Mouse (Mus musculus) spleen, postnatal 14 days (tissue): Measurements from ENCODE around the gene E2f4.

ENCODE experiments used
- DNase-seq, 2 experiments: peaks; one replicate each; pipeline ENCODE4 v3.0.0; 2021 to 2022; ENCODE audit warnings: low spot score in 2 of 2

The E2f4 gene

DNA sequence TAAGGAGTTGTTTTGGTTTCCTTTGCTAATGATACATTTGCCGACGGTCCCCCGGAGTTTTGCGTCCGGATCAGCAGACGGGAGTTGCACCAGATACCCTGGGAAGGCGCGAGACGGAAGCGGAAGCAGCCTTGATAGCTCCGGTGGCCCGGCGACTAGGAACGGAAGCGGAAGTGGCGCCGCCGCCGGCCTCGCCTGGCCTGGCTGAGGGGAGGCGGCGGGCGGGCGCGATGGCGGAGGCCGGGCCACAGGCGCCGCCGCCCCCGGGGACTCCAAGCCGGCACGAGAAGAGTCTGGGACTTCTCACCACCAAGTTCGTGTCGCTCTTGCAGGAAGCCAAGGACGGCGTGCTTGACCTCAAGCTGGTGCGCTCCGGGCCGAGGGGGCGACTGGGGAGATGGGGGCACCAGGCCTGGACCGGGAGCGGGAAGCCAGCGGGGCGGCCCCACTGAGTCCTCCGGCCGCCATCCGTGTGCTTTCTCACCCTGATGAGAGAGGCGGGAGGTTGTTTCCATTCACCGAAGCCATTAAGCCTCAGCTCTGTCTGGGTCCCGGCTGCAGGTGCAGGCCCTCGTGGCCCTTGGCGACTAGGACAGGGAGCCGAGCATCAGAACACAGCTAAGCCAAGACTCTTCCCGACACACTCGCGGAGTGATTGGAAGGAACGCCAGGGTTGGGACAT lies at the start of gene E2f4:
Gene E2f4, plus strand, starts transcription at position 153 of the 682 bp plus-strand sequence.
- DNase-seq = peak; percentile 83 to 89

DNA sequence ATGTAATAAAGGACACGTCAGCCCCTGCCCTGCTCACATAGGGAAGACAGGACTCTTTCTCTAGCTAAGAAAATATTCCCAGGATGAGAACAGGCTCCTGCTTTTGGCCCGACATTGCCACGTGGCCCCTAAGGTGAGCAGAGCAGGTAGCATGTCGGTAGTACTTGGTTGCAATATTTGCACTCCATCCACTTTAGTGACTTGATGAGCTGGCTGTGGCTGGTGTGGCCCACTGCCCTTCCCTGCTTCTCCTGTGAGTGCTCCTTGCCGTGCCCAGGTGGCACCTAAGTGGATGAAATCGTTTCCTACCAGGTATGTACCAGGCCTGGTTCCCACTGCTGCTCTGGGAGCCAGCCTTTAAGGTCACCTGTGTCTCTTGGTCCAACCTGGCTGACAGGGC lies 45.5 kb upstream of the E2f4 start:
- no peak for DNase-seq

DNA sequence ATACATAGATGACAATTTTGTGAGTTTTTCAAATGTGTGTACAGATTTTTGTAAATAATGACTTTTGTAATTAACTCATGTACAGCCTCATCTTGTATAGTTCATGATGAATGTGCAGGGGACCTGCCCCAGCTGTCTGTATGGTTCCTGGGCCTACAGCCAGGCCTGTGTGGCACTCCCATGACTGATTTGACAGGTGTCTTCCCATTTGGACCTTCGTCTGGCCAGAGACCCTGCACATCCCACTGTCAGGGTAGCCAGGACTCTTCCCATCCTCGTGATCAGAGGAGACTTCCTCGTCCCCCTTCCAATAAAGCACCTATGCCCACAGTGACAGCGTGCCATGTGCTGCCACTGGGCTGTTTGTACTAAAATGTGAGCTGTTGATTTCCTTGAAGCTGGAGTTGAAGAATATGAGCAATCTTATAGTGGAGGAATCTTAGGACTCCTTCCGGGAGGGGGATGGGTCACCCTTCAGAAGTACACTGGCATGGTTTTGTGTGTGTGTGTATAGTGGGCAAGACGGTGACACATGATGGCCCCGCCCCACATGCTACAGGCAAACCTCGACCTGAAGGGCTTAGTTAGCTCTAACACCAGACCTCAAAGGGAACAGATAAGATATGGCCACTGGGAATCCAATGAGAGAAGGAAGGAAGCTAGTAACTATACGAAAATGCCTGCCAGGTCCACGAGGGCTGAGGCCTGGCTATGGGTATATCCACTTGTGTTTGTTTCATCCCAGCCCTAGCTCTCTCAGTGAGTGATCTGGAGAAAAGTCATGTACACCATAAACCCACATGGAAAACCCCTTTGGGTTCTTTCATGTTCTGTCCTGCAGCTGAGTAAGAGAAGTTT lies 44.6 kb upstream of the E2f4 start:
- DNase-seq = no peak

DNA sequence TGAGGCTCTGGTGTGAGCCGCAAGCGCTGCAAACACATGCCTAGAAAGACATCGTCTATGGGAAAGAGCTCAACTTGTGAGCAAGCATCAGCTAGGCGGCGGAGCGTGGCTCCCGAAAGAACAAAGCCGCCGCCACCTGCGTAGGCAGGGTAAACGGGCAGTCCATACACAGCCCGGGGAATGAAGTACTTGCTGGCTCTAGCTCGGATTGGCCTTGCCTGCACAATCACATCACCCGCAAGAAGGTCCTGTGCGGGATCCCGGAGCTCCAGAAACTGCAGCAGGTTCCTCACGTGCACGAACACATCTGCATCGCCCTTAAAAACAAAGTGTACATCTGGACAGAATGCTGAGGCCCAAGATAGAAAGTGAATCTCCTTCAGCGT lies 43.7 kb upstream of the E2f4 start:
- DNase-seq = no peak

DNA sequence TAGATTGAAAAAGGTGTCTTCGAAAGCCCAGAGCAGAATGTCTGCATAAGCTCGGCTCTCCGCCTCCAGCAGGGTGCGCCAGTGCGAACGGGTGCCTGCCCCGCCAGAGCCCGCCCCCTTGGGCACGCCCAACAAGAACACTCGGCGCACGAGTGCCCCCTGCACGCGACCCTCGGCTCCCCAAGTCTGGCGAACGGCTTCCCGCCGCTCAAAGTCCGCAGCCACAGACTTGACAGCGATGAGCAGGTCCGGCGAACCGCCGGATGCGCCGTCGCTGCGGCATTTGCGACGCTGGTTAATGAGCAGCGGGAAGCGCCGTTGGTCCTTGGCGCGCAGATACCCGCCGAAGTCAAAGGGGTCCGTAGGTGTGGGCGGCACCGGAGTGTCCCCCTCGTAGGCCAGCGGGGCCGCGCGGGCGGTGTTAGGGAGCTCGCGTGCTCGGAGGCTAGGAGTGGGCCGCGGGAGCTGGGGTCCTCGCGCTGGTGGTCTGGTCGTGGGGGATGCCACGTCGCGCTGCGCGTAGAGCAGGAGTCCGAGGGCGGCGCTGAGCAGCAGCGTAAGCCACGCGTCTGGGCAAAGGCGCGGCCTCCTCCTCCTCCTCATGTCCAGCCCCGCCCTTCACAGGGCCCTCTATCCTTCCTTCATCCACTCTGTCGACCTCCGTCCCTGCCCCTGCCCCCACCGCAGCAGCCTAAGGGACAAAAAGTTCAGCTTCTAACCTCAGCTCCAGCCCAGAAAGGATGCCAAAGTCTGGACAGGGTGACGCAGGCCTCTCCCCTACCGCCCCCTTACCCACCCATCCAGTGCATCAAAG lies 43.1 kb upstream of the E2f4 start:
- DNase-seq = peak; percentile 81 to 88

DNA sequence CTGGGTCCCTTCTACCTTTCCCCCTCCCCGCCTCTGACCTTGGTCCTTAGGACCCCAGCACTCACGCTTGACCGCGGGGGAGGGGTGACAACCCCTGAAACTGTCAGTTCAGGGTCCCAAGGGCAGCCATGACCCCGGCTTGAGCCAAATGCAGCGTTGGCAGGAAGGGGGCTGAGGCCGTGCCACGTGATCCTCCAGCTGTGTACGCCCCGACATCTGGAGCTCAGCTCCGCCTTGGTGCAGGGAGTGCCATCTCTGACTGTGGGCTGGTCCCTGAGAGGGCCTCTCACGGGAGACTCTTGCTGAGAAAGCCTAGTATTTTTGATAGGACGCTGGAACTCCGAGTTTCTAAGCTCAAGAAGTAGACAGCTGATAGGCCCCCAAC lies 42.5 kb upstream of the E2f4 start, which contains the start of gene B3gnt9:
Gene B3gnt9, minus strand, starts transcription at position 188 of the 385 bp plus-strand sequence.
- DNase-seq = peak in 1 of 2 experiments; percentile 48

DNA sequence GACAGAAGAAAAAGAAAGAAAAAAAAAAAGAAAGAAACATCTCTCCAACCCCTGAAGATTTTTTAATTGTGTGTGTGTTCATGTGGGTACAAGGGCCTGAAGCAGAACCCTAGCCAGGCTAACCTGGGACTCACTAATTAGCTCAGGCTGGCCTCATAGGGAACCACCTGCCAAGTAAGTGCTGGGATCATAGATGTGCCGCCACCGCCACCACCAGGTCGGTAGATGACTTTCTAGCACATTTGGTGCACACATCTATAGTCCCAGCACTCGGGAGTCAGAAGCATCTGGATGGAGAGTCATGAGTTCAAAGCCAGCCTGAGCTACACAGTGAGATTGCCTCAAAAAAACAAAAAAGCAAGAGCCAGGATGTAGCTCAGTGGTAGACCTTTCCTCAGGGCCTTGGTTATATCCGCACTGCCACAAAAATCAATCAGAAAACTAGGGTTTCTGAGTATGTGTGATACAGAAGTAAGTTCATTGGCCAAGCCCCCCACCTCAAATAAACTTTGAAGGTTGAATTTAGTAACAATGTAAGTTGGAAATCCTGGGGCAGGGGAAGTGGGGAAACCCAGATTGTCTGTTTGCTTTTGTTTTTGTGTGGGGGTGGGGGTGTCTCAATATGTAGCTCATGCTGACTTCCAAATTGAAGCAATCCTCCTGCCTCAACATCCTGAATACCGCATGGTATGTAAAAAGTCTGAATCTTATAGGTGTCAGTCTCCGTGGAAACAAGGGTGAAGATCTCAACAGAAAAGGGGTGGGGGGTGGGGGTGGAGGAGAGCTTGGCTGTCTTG lies 39.9 kb upstream of the E2f4 start:
- no peak for DNase-seq

DNA sequence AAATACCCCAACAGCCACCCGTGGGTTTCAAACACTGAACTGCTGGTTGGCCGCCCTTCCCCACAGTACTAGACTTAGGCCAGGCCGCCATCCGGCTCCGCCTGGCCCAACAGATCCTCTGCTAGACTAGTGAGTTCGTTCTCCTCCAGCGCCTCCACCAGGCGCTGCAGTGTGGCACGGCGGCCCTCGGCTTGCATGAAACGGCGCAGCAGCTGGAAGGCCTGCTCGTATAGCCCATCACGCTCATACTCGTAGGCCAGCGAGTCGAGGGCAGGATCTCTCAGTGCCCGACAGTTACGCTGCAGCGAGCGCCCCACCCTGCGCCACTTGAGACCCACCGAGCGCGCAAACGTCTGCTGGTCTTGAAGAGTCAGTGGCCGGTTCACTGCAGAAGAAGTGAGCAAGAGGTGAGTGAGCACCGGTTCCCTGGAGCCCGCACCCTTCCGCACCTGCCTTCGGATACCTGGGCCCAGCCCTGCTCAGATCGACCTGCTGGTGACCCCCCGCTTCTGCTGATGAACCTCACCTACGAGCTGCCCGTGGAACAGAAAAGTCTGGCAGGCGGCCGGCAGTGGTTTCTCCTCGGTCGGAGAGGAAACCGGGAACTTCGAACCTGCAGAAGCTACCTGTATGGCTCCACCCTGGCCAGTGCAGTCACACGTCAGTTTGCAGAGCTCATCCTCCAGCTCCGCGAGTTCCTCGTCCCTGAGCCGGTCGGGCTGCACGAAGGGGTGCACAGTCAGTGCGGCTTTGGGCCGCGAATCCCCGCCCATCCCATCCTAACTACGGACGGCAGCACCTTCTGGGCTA lies 38.3 kb upstream of the E2f4 start:
- DNase-seq = no peak

DNA sequence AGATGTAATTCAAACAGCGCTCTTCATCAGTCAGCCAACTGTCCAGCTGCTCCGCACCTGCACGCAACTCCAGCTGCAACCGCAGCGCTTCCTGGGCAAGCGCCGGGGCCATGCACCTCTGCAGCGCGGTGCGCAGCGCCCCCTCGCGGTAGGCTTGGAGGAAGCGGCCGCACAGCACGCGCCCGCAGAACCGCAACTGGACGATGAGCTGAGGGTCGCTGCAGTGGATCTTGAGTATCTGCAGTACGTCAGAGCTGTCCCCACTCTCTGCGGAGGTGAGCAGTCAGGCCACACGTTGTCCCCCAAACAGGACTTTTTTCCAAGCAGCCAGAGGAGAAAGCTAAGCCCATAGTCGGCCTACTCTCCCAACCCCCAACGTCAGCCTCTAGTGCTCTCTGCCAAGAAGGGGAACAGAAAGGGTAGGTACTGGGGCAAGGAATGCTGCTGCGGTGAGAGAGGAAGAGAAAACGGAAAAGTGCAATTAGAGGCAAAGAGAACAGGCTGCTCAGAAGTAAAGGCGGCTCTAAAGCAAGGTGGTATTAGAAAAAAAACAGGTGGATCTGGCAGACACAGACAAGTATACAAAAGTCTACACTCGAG lies 37.6 kb upstream of the E2f4 start:
- peak; percentile 59 to 79 for DNase-seq

DNA sequence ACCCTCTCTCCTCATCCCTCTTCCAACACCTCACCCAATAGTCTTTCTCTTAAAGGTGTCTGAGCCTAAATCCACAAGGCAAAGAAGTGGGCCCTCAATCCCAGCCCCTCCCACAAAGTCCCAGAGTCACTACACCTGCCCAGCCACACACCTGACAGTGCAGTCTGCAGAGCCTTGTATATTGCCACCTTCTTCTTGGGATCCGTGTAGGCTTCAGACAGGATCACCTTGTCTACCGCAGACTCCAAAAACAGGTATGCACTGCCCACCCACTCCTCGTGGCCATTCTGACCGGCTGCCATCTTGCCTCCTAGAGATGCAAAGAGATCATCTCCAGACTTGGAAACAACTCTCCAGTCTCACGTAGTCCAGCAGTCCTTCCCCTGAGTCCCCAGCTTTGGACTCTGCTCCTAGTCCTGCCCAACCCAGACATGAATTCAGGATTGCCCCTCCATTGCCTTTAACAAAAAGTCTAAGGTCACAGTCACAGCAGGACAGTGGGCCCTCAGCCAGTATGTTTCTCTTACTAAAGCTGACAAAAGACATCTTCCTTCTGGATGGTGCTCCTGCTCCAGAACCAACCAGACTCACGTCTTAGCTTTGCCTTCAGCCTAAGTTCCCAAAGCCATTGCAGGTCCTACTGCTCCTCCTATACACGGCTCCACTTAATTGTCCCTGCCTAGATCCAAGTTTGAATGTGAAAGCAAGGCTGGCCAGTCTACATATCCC lies 36.9 kb upstream of the E2f4 start:
- DNase-seq = no peak

DNA sequence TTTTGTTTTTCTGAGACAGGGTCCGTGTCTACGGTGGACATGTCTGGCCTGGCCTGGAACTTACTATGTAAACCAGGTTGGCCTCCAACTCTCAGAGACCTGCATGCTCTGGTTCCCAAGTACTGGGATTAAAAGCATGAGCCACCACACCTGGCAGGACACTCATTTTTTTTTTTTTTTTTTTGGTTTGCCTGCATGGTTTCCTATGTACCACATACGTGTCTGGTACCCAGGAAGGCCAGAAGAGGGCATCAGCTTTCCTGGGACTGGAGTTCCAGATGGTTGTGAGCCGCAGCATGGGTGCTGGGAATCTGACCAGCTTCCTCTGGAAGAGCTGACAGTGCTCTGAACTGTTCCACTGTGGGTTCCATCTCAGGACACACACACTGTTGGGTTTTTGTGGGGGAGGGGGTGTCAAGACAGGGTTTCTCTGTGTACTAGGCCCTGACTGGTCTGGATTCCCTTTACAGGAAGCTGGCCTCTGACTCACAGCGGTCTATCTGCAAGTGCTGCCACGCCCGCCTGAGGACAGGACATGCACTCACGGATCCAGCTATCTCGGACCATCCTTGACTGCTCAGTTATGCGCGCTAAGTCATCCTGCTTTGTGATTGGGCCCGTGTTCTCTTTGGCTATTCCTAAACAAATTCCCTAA lies 36.0 kb upstream of the E2f4 start:
- no peak for DNase-seq

DNA sequence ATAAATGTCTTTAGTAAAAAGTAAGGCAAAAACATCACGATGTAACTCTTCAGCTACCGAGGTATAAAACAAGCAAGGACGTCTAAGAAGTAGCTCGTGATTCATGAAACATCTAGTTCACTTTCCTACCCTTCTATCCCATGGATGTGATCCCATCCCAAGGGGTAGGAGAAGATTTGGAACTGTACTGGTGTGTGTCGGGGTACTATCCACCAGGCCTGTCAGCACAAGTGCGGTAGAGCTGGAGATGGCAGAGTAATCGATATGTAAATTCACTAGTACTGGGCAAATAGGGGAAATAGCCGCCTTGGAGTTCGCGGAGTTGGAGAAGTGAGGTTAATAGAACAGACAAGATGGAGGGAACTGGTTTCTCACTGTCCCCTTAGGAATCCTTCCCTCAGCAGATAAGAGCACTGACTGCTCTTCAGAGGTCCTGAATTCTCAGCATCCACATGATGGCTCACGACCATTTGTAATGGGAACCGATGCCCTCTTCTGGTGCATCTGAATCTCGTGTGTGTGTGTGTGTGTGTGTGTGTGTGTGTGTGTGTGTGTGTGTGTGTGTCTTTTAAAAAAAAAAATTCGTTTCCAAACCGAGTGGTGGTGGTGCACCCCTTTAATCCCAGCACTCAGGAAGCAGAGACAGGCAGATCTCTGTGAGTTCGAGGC lies 34.1 kb upstream of the E2f4 start:
- DNase-seq = no peak

DNA sequence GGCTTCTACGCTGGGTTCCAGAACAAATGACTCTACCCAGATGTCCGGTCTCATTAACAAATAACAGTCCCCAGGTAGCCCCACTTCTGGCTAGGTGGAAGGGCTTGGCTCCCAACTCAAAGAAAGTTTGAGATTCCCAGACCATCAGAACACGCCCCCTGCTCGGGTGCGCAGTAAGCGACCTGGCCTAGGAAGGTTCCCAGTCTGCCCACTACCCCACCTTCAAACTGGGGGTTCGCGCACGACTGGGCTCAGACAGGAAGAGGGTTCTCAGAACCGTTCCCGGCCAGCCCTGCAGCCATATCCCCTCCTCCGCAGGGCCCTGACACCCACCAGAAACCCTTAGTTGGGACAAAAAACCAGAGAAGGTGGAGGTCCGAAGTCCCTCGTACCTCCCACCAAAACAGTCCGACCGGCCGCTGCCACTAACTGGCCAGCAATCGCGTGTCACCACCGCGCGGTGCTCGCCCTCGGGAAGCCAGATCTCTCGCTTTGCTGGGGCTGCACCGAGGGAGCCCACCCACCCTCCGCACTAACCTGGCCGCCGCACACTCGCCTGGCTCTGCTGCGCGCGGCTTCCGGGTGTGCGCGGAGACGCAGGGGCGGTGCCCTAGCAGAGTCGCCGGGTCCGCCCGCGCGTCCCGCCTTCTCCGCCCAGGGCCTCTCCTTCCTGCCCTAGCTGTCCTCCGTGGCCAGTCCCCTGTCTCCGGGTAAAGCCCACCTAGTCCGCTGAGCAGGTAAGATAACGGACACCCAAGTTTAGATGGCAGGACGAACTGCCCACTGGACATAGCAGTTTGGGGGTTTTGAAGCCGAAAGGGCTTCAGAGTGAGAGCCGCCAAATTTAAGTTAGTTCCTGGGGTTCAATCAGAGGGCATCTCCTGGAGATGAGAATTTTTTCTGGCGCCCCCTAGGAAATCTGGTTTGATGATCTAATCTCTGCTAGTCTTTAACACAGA lies 33.2 kb upstream of the E2f4 start, which contains the start of the genes Tradd and Fbxl8:
Gene Tradd, minus strand, starts transcription at position 586 of the 959 bp plus-strand sequence.
Gene Fbxl8, plus strand, starts transcription at position 625 of the 959 bp plus-strand sequence.
- DNase-seq = peak; percentile 61 to 68

DNA sequence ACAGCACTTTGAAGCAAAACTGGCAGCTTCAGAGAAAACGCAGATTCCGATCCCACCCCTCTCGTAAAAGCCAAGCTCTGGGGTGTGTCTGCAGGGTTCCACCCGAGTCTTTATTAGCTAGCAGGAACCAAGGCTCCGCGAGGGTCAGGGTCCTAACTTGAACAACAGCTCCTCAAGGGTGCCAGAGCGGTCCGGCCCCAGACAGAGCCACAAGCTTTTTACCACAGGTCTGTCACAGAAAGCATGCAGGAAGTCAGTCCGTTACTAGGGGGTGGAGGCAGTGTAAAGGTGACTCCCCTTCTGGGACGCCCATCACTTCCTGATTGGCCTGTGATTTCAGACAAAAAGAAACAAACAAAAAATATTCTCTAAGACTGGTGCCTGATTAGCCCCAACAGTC lies 32.3 kb upstream of the E2f4 start:
- DNase-seq = no peak

DNA sequence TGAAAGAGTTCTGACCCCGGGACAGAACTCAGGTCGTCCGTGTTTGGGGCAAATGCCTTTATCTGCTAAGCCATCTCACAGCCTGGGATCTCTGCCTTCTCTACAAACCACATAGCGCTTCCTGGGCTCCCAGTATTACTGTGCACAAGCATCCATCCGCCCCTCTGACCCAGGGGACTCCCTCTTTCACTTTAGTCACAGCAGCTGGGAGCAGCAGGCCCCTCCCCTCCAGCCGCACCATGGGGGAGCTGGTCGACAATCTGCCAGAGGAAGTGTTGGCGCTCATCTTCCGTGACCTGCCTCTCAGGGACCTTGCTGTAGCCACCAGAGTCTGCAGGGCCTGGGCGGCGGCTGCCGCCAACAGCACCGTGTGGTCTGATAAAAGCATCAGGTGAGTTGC lies 30.7 kb upstream of the E2f4 start:
- DNase-seq = no peak

DNA sequence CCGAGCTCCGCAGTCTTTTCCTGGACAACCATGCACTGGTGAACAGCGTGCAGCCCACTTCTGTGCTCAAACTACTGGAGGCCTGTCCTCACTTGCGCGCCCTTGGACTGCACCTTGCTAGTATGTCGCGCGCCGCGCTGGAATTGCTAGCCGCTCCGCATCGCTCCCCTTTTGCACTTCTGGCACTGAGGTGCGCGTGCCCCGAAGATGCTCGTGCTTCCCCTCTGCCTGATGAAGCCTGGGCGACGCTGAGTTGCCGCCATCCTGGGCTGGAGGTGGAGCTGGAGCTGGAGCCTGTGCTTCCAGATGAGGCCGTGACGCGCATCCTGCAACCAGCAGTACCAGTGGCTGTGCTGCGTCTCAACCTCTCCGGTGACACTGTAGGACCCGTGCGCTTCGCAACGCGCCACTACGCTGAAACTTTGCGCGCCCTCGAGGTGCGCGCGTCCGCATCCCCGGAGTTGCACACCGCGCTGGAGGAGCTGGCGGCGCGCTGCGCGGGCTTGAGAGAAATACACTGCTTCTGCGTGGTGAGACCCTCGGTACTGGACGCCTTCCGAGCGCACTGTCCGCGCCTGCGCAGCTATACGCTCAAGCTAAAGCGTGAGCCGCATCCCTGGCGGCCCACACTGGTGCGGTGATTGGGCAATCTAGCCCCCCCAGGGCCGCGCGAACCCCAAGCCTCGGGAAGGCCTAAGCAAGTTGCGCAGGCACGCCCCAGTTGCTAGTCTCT lies 29.0 kb upstream of the E2f4 start:
- no peak for DNase-seq
